Mouse (Mus musculus) macrophage (primary cell): Measurements from ENCODE around the gene Gm17334. TPM values are rescaled to one million over a fixed set of nuclear protein-coding genes. Genes with fewer than 3 reads are reported as not detected.

Source experiments
- H3K27ac ChIP-seq: fragments of 350-480 bp; formaldehyde crosslinking; 2 replicates; pipeline ENCODE4 v1.9.0; 2021
- H3K36me3 ChIP-seq: fragments of 350-480 bp; formaldehyde crosslinking; 2 replicates; pipeline ENCODE4 v1.9.0; 2021; ENCODE audit errors: inconsistent target
- H3K4me3 ChIP-seq: fragments of 350-480 bp; formaldehyde crosslinking; 2 replicates; pipeline ENCODE4 v1.9.0; 2021; ENCODE audit errors: inconsistent target
- H3K79me2 ChIP-seq: fragments of 350-480 bp; formaldehyde crosslinking; 2 replicates; pipeline ENCODE4 v1.9.0; 2021; ENCODE audit errors: inconsistent target
- WGBS: methylation state at CpG from one replicate; pipeline ENCODE4 v1.1.7; 2026; ENCODE audit warnings: inconsistent platforms; ENCODE audit not compliant: missing documents; 5-methylcytosine and 5-hydroxymethylcytosine counted together
- polyA plus RNA-seq: library from polyadenylated mRNA; stranded (reverse); fragments of 250-400 nt; gene quantifications from 3 replicates; pipeline ENCODE4 v1.2.4, GENCODE M21; 2018; ENCODE audit warnings: inconsistent platforms

Gene Gm17334
- polyA plus RNA-seq, 1 experiment from 2014 or later: not detected

- Histone ChIP-seq H3K36me3 (no peaks in the 10 kb centered on the region), H3K27ac (no peak overlapping the region), H3K79me2 (no peaks in the 10 kb centered on the region), H3K4me3 (no peak overlapping the region)
- WGBS: 85% methylated on average over 9 of the region's 14 CpGs
Observed at GRCm38 (mm10) chr11:53804569-53805344, 31.8 kb upstream of the Gm17334 start.

GRCm38 (mm10) chr11:53803494-53803893 lies 30.5 kb upstream of the Gm17334 start:
- H3K79me2 ChIP-seq: no peaks in the 10 kb centered on the region
- H3K36me3 ChIP-seq: no peaks in the 10 kb centered on the region
- no peak overlapping the region for H3K27ac ChIP-seq
- WGBS: 68% methylated on average over 6 of the region's 6 CpGs
- H3K4me3 ChIP-seq: no peak overlapping the region

GRCm38 (mm10) chr11:53803093-53803492 lies 30.1 kb upstream of the Gm17334 start:
- H3K27ac ChIP-seq: no peak overlapping the region
- no peak overlapping the region for H3K4me3 ChIP-seq
- 42% methylated on average over 12 of the region's 12 CpGs for WGBS

DNA sequence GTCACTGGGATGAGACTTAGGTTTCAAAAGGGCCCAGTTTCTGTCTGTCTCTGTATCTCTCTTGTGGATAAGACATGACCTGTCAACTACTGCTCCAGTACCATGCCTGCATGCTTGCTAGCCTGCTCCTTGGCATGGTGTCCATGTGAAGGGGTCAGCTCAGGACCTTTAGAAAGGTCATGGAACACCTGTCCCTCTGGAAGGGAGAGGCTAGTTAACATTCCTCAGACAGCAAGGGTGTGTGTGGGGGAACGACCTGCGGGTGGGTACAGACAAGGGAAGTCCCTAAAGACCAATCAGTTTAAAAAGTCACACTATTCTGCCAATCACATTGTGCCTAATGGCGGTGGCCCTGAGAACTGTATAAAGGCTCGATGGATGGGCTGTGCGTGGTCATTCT lies 28.0 kb upstream of the Gm17334 start:
- Histone ChIP-seq H3K79me2 (no peaks in the 10 kb centered on the region), H3K4me3 (no peak overlapping the region), H3K36me3 (no peaks in the 10 kb centered on the region), H3K27ac (no peak overlapping the region)
- WGBS: 98% methylated on average over 5 of the region's 5 CpGs

More at GRCm38 (mm10) chr11:53803093-53803492, 30.1 kb upstream of the Gm17334 start:
- H3K79me2 ChIP-seq: no peaks in the 10 kb centered on the region
- H3K36me3 ChIP-seq: no peaks in the 10 kb centered on the region

GRCm38 (mm10) chr11:53800036-53800435 lies 27.0 kb upstream of the Gm17334 start:
- no peak overlapping the region for H3K27ac ChIP-seq
- WGBS: 81% methylated on average over 4 of the region's 4 CpGs
- no peaks in the 10 kb centered on the region for H3K79me2 ChIP-seq
- no peak overlapping the region for H3K4me3 ChIP-seq
- no peaks in the 10 kb centered on the region for H3K36me3 ChIP-seq

GRCm38 (mm10) chr11:53798041-53798711 lies 25.2 kb upstream of the Gm17334 start:
- Histone ChIP-seq H3K27ac (no peak overlapping the region), H3K79me2 (no peaks in the 10 kb centered on the region), H3K36me3 (no peaks in the 10 kb centered on the region), H3K4me3 (no peak overlapping the region)
- 85% methylated on average over 10 of the region's 10 CpGs for WGBS

DNA sequence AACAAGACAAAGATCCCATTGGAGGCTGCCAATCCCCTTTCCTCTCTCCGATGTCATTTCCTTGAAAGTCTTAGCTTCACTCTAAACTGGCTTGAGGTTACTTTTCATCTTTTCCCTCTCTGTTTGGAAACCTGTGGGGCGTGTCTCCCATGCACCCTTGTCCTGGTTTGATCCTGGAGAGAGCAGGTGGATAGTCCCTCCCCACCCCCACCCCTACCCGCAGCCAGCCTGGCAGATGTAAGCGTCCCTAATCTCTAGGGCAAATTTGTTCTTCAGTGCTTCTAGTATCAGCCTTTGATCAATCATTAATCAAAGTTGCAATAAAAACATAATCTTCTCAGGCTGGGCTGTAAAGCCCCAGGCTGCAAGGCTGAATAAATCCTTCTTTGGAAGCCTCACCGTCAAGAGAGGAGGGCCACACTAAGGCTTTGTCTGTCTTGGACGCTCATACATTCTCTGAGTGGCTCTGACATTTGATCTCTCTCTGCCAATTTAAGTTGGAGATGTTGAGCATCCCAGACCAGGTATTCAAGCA lies 24.5 kb upstream of the Gm17334 start:
- 98% methylated on average over 5 of the region's 6 CpGs for WGBS
- no peak overlapping the region for H3K4me3 ChIP-seq
- H3K79me2 ChIP-seq: no peaks in the 10 kb centered on the region
- H3K36me3 ChIP-seq: no peaks in the 10 kb centered on the region
- H3K27ac ChIP-seq: no peak overlapping the region

GRCm38 (mm10) chr11:53796409-53797151 lies 23.6 kb upstream of the Gm17334 start:
- Histone ChIP-seq H3K36me3 (no peaks in the 10 kb centered on the region), H3K27ac (no peak overlapping the region), H3K4me3 (no peak overlapping the region), H3K79me2 (no peaks in the 10 kb centered on the region)
- 78% methylated on average over 12 of the region's 12 CpGs for WGBS

GRCm38 (mm10) chr11:53795813-53796212 lies 22.8 kb upstream of the Gm17334 start:
- Histone ChIP-seq H3K27ac (peak overlapping the region; percentile 83), H3K79me2 (no peaks in the 10 kb centered on the region), H3K4me3 (no peak overlapping the region), H3K36me3 (no peaks in the 10 kb centered on the region)
- 75% methylated on average over 8 of the region's 8 CpGs for WGBS

DNA sequence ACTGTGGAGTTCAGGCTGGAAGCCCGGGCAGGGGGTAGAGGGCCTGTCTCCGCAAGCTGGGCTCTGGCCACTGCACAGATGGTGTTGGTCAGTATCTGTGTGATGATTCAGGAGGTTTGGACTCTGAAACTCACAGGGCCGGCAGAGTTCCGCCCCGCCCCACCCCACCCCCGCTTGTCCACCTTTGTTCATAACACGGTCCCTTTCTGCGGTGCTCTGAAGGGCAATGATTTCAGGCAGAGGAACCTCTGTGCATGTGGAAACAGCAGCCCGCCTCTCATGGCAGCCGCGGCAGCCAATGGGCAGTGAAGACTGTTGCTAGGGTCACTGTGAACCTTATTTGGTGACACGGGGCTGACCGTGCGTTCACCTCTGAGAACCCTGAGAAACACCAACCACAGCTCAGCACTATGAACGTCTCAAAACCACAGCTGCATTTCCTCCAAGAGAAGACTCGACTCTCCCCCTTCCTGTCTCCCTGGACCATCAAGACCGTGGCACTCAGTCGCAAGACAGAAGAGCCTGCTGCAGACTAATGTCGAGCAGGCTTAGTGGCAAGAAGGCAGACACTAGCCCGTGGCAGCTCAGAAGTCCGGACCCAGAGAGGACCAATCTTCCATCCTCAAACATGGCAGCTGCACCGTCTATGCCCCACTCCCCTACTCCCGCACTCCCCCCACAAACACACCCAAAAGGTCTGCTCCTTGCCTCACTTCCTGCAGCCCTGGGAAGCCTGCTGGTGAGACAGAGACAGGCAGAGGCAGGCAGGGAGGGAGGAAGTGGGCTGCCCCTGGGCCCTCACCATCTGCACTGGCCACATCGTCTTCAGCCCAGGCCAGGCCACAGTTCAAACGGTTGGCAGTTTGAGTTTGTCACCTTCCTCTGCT lies 21.9 kb upstream of the Gm17334 start:
- H3K4me3 ChIP-seq: peak overlapping the region; percentile 0; the same call in 1 of the 2 replicates
- WGBS: 3% methylated on average over 24 of the region's 25 CpGs
- no peaks in the 10 kb centered on the region for H3K36me3 ChIP-seq
- no peaks in the 10 kb centered on the region for H3K79me2 ChIP-seq
- H3K27ac ChIP-seq: peak overlapping the region; percentile 83

DNA sequence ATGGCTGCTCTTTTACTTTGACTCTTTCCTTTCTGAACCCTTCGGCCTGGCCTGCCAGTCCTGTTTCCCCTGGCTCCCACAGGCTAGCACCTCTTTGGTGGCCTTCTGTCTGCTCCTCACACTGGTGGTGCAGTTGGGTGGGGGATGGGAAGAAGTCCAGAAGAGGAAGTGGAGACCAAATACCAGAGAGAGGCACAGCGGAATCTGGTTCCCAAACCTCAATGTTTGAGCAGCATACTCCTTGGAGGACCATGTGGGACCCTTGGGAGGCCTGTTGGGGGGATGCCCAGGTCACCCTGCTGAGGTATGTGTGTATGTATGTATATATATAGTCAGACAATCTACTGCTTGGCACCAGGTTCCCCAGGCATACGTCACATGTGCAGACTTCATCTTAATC lies 21.0 kb upstream of the Gm17334 start:
- H3K79me2 ChIP-seq: no peaks in the 10 kb centered on the region
- no peak overlapping the region for H3K4me3 ChIP-seq
- WGBS: 17% methylated on average over 3 of the region's 3 CpGs
- H3K36me3 ChIP-seq: no peaks in the 10 kb centered on the region
- H3K27ac ChIP-seq: peak overlapping the region; percentile 83

GRCm38 (mm10) chr11:53792986-53793385 lies 20.0 kb upstream of the Gm17334 start:
- Histone ChIP-seq H3K27ac (no peak overlapping the region), H3K79me2 (no peaks in the 10 kb centered on the region), H3K36me3 (no peaks in the 10 kb centered on the region), H3K4me3 (no peak overlapping the region)
- 94% methylated on average over 3 of the region's 3 CpGs for whole genome bisulfite sequencing

DNA sequence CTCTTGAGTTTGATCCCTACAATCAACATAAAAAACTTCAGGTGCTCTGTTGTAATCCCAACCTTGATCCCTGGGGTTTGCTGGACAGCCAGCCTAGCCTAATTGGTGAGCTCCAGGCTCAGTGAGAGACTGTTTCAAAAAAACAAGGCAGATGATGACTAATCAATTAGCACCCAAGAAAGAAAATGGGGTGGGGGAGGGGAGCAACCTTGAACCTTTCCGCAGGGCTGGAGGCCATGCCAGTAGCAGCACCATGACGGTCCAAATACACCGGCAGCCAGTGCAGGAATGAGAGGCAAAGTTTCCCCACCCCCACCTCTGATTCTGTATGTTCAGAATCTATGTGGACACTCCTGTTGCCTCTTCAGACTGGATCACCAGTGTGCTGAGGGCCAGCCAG lies 16.3 kb upstream of the Gm17334 start:
- Histone ChIP-seq H3K79me2 (no peaks in the 10 kb centered on the region), H3K4me3 (no peak overlapping the region), H3K27ac (no peak overlapping the region), H3K36me3 (no peaks in the 10 kb centered on the region)
- WGBS: 92% methylated on average over 3 of the region's 3 CpGs

- 94% methylated on average over 7 of the region's 8 CpGs for WGBS
- H3K36me3 ChIP-seq: no peaks in the 10 kb centered on the region
- H3K27ac ChIP-seq: no peak overlapping the region
- H3K4me3 ChIP-seq: no peak overlapping the region
- H3K79me2 ChIP-seq: no peaks in the 10 kb centered on the region
Observed at GRCm38 (mm10) chr11:53788196-53788595, 15.2 kb upstream of the Gm17334 start.
